Mouse (Mus musculus) embryonic fibroblast, embryonic 13.5 days (primary cell): Measurements from ENCODE around the gene Zmiz1. TPM values are rescaled to one million over a fixed set of nuclear protein-coding genes. Genes with fewer than 3 reads are reported as not detected.

Experiments used
- H3K27ac ChIP-seq: 2 replicates; pipeline ENCODE4 v1.5.1; 2012; ENCODE audit warnings: low read length, control low read depth, inconsistent platforms; ENCODE audit not compliant: insufficient read depth
- H3K4me1 ChIP-seq: 2 replicates; pipeline ENCODE4 v1.6.1; 2011; ENCODE audit warnings: low read length; ENCODE audit not compliant: control insufficient read depth, insufficient read depth
- H3K4me3 ChIP-seq: 2 replicates; pipeline ENCODE4 v1.5.1; 2011; ENCODE audit warnings: mild to moderate bottlenecking, control low read depth, low read length; ENCODE audit not compliant: insufficient read depth
- CTCF ChIP-seq: IDR thresholded peaks from 2 replicates; pipeline ENCODE4 v1.5.1; 2011; ENCODE audit warnings: mild to moderate bottlenecking, control low read depth, low read length, moderate library complexity, borderline replicate concordance; ENCODE audit not compliant: insufficient read depth
- POLR2A ChIP-seq: IDR thresholded peaks from 2 replicates; pipeline ENCODE4 v1.6.1; 2011; ENCODE audit warnings: low read depth, mild to moderate bottlenecking, control low read depth, low read length, moderate library complexity
- polyA plus RNA-seq: library from polyadenylated mRNA; stranded (reverse); fragments of >200 nt; gene quantifications from 2 replicates; pipeline ENCODE4 v1.2.4, GENCODE M21; 2011; ENCODE audit warnings: low read depth; ENCODE audit not compliant: missing spikeins, insufficient read length

Zmiz1 gene
- polyA plus RNA-seq, 1 experiment, result 61.9 TPM

- peaks cover 5% of the 10 kb centered on the region; the same call in 1 of the 2 replicates for H3K4me1 ChIP-seq
- TF ChIP-seq POLR2A (peak; percentile 90), CTCF (peak; percentile 97)
- H3K27ac ChIP-seq, result no peak within 1 kb of the TSS
- peak within 1 kb of the TSS; percentile 92 for H3K4me3 ChIP-seq
Measured at GRCm38 (mm10) chr14:25693888-25694568, 235.0 kb downstream of the Zmiz1 start, which contains the start of gene Ppif. TSS of gene Ppif (plus strand) at chr14:25694154.

DNA sequence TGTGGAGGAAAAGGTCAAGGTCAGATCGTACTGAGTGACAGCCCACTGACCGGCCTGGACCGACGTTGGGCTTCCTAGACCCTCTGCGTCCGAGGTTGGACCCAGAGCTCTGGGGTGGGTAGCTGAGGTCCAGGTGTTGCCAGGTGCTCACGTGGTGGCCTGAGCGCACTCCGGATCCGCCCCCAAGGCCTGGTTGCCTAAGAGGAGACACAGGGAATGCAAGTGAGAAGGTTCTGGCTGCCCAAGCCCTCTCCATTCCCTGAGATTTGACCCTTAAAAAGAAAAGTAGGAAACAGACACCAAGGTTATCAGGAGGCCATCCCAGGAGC, 235.5 kb downstream of the Zmiz1 start:
- TF ChIP-seq CTCF, result no peak
- TF ChIP-seq POLR2A, result no peak
- Histone ChIP-seq H3K4me3 (peak overlapping the region; percentile 92), H3K4me1 (peaks cover 5% of the 10 kb centered on the region; the same call in 1 of the 2 replicates), H3K27ac (no peak overlapping the region)

DNA sequence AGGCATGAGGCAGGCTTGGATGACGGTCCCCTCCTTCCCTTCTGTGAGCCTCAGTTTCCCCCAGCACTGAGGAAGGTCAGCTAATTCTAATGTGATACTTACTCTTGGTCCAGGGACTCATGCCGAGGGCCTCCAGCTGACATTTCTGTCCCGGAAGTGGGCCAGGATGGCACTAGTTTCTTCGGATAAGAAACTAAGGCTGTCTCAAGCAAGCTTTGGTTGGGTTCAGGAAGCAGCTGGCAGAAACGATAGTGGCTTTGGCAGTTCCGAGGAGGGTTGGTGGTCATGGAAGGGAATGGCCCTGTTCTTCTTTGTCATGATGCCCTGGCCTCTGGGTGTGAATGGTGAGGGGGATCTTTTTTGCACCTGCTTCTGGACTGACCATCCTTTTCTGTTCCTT, 236.1 kb downstream of the Zmiz1 start:
- TF ChIP-seq POLR2A (no peak), CTCF (no peak)
- H3K4me1 ChIP-seq, result peaks cover 5% of the 10 kb centered on the region; the same call in 1 of the 2 replicates
- H3K4me3 ChIP-seq, result peak overlapping the region; percentile 92
- no peak overlapping the region for H3K27ac ChIP-seq

GRCm38 (mm10) chr14:25696356-25696755, 237.4 kb downstream of the Zmiz1 start:
- TF ChIP-seq POLR2A, result no peak
- no peak for TF ChIP-seq CTCF
- no peak overlapping the region for H3K4me3 ChIP-seq
- H3K4me1 ChIP-seq, result peaks cover 5% of the 10 kb centered on the region; the same call in 1 of the 2 replicates
- H3K27ac ChIP-seq, result no peak overlapping the region

- TF ChIP-seq CTCF (no peak), POLR2A (no peak)
- H3K27ac ChIP-seq, result no peak overlapping the region
- no peak overlapping the region for H3K4me3 ChIP-seq
- H3K4me1 ChIP-seq, result no peaks in the 10 kb centered on the region
Measured at GRCm38 (mm10) chr14:25701986-25702385, 243.0 kb downstream of the Zmiz1 start.

DNA sequence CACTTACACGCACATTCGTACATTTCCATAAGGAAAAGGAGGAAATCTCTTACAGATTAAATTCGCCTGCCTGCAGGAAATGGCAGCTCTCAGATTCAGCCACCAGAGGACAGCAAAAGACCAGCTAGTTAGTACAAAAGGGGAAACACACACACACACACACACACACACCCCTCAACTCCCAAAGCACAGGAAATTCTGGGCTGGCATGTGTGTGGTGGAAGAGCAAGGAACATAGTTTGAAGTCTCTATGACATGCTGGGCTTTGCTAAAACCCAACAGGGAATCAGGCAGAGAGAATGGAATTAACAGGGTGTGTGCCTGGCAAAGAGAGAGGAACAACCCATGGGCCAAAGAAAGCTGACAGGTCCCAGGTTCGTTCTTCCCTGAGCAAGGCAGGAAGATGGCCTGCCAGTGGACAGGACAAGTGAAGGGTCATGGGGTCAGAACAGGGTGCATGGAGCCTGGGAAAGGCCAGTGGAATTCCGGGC, 248.8 kb downstream of the Zmiz1 start:
- H3K4me3 ChIP-seq, result no peak overlapping the region
- H3K4me1 ChIP-seq, result peaks cover 9% of the 10 kb centered on the region
- no peak for TF ChIP-seq POLR2A
- peak; percentile 32; the same call in 1 of the 2 replicates for TF ChIP-seq CTCF
- H3K27ac ChIP-seq, result peak overlapping the region; percentile 34

DNA sequence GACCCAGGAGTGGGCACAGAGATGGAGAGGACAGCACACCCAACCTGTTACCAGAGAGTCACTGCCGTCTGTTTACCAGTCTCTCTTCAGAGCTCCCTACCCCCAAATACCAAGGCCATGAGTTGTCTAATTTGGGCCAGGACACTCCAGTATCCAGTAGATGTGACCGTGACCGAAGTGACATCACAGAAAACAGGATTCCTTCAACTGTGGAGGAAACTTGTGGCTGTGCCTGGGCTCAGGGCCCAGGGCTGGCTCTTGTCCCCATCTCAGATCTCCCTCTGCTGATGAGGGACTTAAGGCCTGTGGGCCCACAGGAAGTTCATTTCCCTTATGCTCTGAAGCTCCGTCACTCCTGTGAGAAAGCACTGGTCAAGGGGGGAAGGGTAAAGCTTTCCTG, 249.5 kb downstream of the Zmiz1 start:
- Histone ChIP-seq H3K4me3 (no peak overlapping the region), H3K4me1 (peaks cover 9% of the 10 kb centered on the region), H3K27ac (peak overlapping the region; percentile 34)
- TF ChIP-seq POLR2A, result no peak

GRCm38 (mm10) chr14:25708917-25709316, 249.9 kb downstream of the Zmiz1 start:
- H3K4me1 ChIP-seq, result peaks cover 9% of the 10 kb centered on the region
- peak overlapping the region; percentile 52 for H3K27ac ChIP-seq
- no peak overlapping the region for H3K4me3 ChIP-seq
- no peak for TF ChIP-seq POLR2A
- no peak for TF ChIP-seq CTCF

DNA sequence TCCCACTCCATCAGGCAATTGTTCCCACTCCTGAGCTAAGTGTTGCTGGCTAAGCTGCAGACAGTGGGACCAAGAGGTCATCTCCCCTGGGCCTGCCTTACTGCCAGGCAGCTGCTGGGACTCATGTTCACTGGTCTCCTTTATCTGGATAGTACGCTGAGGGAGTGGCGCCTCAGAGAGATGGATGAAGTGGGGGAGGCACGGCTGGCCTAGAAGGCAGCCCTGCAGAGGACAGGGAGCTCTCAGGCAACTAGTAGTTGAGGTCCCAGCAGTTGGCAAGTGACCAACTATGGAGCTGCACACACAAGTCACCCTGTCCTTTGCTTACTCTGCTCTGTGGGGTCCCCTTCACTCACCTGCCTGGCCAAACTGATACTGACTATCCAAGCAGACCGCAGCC, 251.1 kb downstream of the Zmiz1 start:
- Histone ChIP-seq H3K27ac (peak overlapping the region; percentile 52), H3K4me1 (peaks cover 9% of the 10 kb centered on the region), H3K4me3 (no peak overlapping the region)
- TF ChIP-seq POLR2A, result no peak
- TF ChIP-seq CTCF, result no peak

- Histone ChIP-seq H3K4me1 (peaks cover 9% of the 10 kb centered on the region), H3K4me3 (no peak overlapping the region), H3K27ac (peak overlapping the region; percentile 52; the same call in 1 of the 2 replicates)
- TF ChIP-seq POLR2A (no peak), CTCF (no peak)
Measured at GRCm38 (mm10) chr14:25710681-25711080, 251.7 kb downstream of the Zmiz1 start.
